Mouse (Mus musculus): ENCODE results near the gene Fbxl5. TPM values are rescaled to one million over a fixed set of nuclear protein-coding genes. Genes with fewer than 3 reads are reported as not detected.

Fbxl5 gene
- 18.2 and 19.0 TPM in 2 replicates for polyA plus RNA-seq (2012; rRNA removed)

DNA sequence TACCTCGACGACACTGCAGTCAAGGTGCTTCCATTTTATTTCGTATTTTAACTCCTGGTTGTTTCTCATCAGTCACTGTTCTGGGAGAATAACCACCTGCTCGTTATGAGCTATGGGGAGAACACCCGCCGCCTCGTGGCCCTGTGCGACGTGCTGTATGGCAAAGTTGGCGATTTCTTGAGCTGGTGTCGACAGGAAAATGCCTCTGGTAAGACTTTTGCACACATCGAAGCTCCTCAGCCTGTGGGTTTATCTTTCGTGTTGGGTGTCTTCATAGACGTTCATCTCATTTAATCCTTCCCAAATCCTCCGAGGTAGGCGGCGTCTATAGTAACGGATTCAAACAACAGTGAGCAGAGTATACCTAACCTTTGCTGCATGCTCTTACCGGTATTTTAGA is at the start of gene Fbxl5:
Fbxl5 (minus strand) TSS at position 101 of the 400 bp plus-strand sequence.

DNA sequence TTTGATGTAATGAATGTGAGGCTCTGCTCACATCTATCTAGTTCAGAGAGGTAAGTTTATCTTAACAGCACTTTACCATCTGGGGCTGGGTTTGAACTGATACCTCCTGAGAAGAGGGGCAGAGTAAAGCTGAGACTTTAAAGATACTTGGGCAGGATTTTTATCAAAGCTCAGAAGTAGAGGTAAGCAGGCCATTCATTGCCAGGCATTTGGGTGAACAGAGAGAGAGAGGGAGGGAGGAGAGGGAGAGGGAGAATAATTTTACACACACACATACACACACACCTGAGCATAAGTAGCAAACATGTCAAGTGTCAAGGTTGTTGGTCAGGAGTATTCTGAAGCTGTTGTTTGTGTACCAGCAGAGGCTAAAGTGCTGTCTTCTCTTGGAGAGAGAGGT is 46.8 kb upstream of the Fbxl5 start, which contains the start of gene Cd38:
Cd38 (plus strand) TSS at position 301 of the 400 bp plus-strand sequence.

DNA sequence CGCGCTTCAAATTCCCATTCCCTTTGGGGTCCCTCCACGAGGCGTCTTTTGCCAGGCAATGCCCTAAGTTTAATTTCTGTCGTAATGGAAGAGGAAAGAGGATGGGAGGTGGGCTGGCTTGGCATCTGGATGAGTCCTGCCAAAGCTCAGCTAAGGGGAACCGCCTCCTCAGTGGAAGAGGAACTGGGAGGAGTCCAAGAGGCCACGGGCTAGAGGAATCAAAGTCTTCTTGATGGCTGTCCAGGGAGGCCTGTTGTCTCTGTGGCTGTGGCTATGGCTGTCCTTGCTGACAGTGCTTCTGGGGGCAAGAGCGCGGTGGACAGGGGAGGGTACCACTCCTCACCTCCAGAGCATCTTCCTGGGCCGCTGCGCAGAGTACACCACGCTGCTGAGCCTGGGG is 2.7 kb downstream of the Fbxl5 start, which contains the start of gene Bst1:
Bst1 (plus strand) TSS at position 191 of the 400 bp plus-strand sequence.

Other genes starting within 250 kb of the Fbxl5 start
- gene Cc2d2a, start 159.3 kb downstream of the Fbxl5 start, polyA plus RNA-seq (2012; rRNA removed), result 5.2 and 6.9 TPM in 2 replicates
- gene Bst1, start 2.8 kb downstream of the Fbxl5 start, polyA plus RNA-seq (2012; rRNA removed), result 0.63 and 1.4 TPM in 2 replicates
- 6.4 and 6.5 TPM in 2 replicates for gene Cd38, start 46.9 kb upstream of the Fbxl5 start, polyA plus RNA-seq (2012; rRNA removed)
- not detected in 2 replicates for gene Gm7879, start 91.5 kb upstream of the Fbxl5 start, polyA plus RNA-seq (2012; rRNA removed)
- not detected in 2 replicates for gene Fgfbp1, start 160.1 kb upstream of the Fbxl5 start, polyA plus RNA-seq (2012; rRNA removed)

Data from ovary, adult 2 months (tissue).